Mouse (Mus musculus) ES-E14 (cell line): ENCODE results near the gene Rictor.

Experiments used
- CHD2 ChIP-seq: IDR thresholded peaks from 2 replicates; pipeline ENCODE4 v1.6.1; 2014; ENCODE audit warnings: mild to moderate bottlenecking, low read depth, low read length, inconsistent platforms
- MAFK ChIP-seq: IDR thresholded peaks from 2 replicates; pipeline ENCODE4 v1.6.1; 2014; ENCODE audit warnings: mild to moderate bottlenecking, low read depth, low read length, inconsistent platforms; ENCODE audit not compliant: insufficient read depth

DNA sequence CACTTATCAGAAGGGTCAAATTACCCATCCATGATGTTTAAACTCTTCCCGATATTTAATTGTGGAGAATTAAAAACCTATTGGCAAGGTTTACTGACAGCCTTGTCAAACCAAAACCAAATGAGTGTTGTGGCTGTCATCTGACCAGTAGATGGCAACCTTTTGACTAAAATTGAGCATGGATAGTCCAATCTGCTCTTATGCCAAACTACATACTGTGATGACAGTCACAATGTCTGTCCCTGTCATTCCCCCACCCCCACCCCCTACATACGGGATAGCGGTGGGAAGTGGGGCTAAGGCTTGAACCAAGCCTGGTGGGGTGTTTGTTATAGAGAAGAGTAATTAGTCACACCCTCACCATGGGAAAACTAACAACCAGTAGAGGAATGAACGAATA lies 132.0 kb downstream of the Rictor start:
- TF ChIP-seq MAFK (no peak), CHD2 (no peak)
